Mouse (Mus musculus) CH12.LX (cell line): ENCODE results near the gene Cops7a.

Source experiments
- CHD2 ChIP-seq: IDR thresholded peaks from 2 replicates; pipeline ENCODE4 v1.6.1; 2011; ENCODE audit warnings: low read length, improper control_type of control experiment
- CTCF ChIP-seq, 2 experiments: IDR thresholded peaks in 1 of 2; conservative IDR thresholded peaks in 1 of 2; 2 replicates each; pipeline ENCODE4 v1.5.1; 2011 to 2012; ENCODE audit warnings: low read depth in 2 of 2, low read length in 2 of 2, improper control_type of control experiment in 1 of 2, inconsistent platforms in 1 of 2, mild to moderate bottlenecking in 1 of 2, moderate library complexity in 1 of 2
- EP300 ChIP-seq: IDR thresholded peaks from 2 replicates; pipeline ENCODE4 v1.6.1; 2011; ENCODE audit warnings: low read length, improper control_type of control experiment
- ETS1 ChIP-seq: conservative IDR thresholded peaks from 2 replicates; pipeline ENCODE4 v1.6.1; 2012; ENCODE audit warnings: low read depth, mild to moderate bottlenecking, inconsistent platforms, low read length, improper control_type of control experiment, moderate library complexity
- HCFC1 ChIP-seq: IDR thresholded peaks from 2 replicates; pipeline ENCODE4 v1.6.1; 2012; ENCODE audit warnings: low read depth, mild to moderate bottlenecking, inconsistent platforms, low read length, improper control_type of control experiment
- JUND ChIP-seq: conservative IDR thresholded peaks from 2 replicates; pipeline ENCODE4 v1.6.1; 2011; ENCODE audit warnings: low read depth, low read length, improper control_type of control experiment
- MEF2A ChIP-seq: IDR thresholded peaks from 2 replicates; pipeline ENCODE4 v1.6.1; 2014; ENCODE audit warnings: low read depth, mild to moderate bottlenecking, inconsistent platforms, low read length, improper control_type of control experiment, borderline replicate concordance
- PAX5 ChIP-seq: IDR thresholded peaks from 2 replicates; pipeline ENCODE4 v1.6.1; 2012; ENCODE audit warnings: low read length, inconsistent platforms, mixed read lengths
- POLR2A ChIP-seq: IDR thresholded peaks from 2 replicates; pipeline ENCODE4 v1.6.1; 2011; ENCODE audit warnings: low read depth, mild to moderate bottlenecking, improper control_type of control experiment, low read length
- TCF12 ChIP-seq: IDR thresholded peaks from 2 replicates; pipeline ENCODE4 v1.6.1; 2014; ENCODE audit warnings: low read depth, mild to moderate bottlenecking, inconsistent platforms, low read length, improper control_type of control experiment
- ZC3H11A ChIP-seq: IDR thresholded peaks from 2 replicates; pipeline ENCODE4 v1.6.1; 2012; ENCODE audit warnings: low read depth, mild to moderate bottlenecking, inconsistent platforms, low read length, improper control_type of control experiment
- ZKSCAN1 ChIP-seq: IDR thresholded peaks from 2 replicates; pipeline ENCODE4 v1.6.1; 2012; ENCODE audit warnings: low read depth, inconsistent platforms, low read length, improper control_type of control experiment, borderline replicate concordance

DNA sequence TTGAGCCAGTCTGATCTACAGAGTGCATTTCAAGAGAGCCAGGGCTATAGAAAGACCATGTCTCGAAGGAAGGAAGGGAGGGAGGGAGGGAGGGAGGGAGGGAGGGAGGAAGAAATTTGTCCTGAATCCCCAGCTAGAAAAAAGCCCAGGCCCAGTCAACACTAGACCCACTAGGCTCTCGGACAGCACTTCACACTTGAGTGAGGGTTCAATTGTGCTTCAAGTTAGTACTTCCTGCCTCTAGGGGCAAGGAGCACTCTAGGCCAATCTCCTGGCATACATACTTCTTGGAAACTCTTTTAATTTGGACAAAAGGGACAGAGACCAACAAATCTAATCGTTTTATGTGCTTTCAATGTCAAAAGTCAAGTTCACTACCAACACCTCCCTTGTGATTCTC is 7.2 kb downstream of the Cops7a start:
- TF ChIP-seq POLR2A = no peak
- TF ChIP-seq ETS1 = no peak
- no peak for TF ChIP-seq JUND
- TF ChIP-seq ZKSCAN1 = no peak
- no peak for TF ChIP-seq CTCF (conservative IDR thresholded peaks at IDR 0.05 in 1 of 2, IDR thresholded peaks at IDR 0.05 in 1 of 2; ENCODE audit: low read depth in 2 of 2, low read length in 2 of 2)
- no peak for TF ChIP-seq TCF12
- no peak for TF ChIP-seq EP300
- TF ChIP-seq ZC3H11A = no peak
- TF ChIP-seq HCFC1 = no peak
- no peak for TF ChIP-seq MEF2A
- no peak for TF ChIP-seq PAX5
- TF ChIP-seq CHD2 = no peak
